Mouse (Mus musculus): ENCODE data around the gene Asic2. TPM values are rescaled to one million over a fixed set of nuclear protein-coding genes. Genes with fewer than 3 reads are reported as not detected.

Asic2 gene
- total and polyA plus RNA-seq, 2 experiments from 2014 or later, result 19.8 to 60.2 TPM

DNA sequence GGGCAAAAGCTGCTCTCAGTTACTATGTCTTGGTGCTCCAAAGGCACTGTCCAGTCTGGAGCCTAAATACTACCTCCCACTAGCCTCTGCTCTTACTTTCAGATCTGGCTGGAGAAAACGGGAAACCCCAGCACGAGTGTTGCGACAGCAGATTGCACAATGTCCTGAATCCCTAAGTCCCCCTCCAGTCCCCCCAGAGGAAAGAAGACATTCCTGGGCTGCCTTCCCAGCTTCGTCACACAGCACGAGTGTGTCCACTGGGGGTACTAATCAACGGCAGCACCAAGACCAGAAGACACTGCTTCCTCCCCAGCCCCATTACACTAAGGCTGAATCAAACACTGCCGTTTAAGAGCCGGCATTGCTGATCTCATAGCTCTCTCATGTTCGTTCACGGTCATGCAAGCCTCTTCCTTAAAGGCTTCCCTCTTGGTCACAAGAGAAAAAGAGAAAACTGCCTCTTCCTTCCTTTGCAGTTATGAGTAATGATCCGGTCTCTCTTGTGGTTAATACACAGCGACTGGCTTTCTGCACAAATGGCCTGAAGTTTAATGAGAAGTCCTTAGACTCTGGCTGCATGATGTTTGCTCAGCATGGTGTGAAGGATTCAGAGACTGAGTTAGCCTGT is 38.7 kb upstream of the Asic2 start:
- Histone ChIP-seq H3K27ac (ENCODE audit: low read depth, low read length) (no peak overlapping the region), H3K9me3 (ENCODE audit: low read length) (no peaks in the 10 kb centered on the region), H3K4me3 (ENCODE audit: low read depth, low read length) (no peak overlapping the region), H3K27me3 (ENCODE audit: insufficient read depth, low read length) (no peaks in the 10 kb centered on the region), H3K36me3 (ENCODE audit: insufficient read depth, low read length) (no peaks in the 10 kb centered on the region), H3K4me2 (ENCODE audit: low read depth, low read length, poor library complexity, severe bottlenecking) (no peak overlapping the region), H3K9ac (replicated peaks; ENCODE audit: low read length, poor library complexity, severe bottlenecking) (no peak overlapping the region), H3K4me1 (ENCODE audit: insufficient read depth, low read length) (0 out of 2 replicates have a peak, but pooled peaks cover 4% of the 10 kb centered on the region)
- DNase-seq (ENCODE audit: low spot score) (no peak), ATAC-seq (ENCODE audit: low FRiP score) (no peak)
- 48% methylated on average over 12 of the region's 12 CpGs for whole genome bisulfite sequencing
- TF ChIP-seq CTCF (IDR thresholded peaks at IDR 0.05), result no peak

- Histone ChIP-seq H3K4me2 (ENCODE audit: low read depth, low read length, poor library complexity, severe bottlenecking) (no peak overlapping the region), H3K27ac (ENCODE audit: low read depth, low read length) (no peak overlapping the region), H3K9ac (replicated peaks; ENCODE audit: low read length, poor library complexity, severe bottlenecking) (no peak overlapping the region), H3K4me1 (ENCODE audit: insufficient read depth, low read length) (0 out of 2 replicates have a peak, but pooled peaks cover 4% of the 10 kb centered on the region), H3K4me3 (ENCODE audit: low read depth, low read length) (no peak overlapping the region), H3K36me3 (ENCODE audit: insufficient read depth, low read length) (no peaks in the 10 kb centered on the region), H3K27me3 (ENCODE audit: insufficient read depth, low read length) (no peaks in the 10 kb centered on the region), H3K9me3 (ENCODE audit: low read length) (no peaks in the 10 kb centered on the region)
- ATAC-seq (ENCODE audit: low FRiP score) (no peak), DNase-seq (ENCODE audit: low spot score) (no peak)
- WGBS, result 75% methylated on average over 2 of the region's 2 CpGs
- TF ChIP-seq CTCF (IDR thresholded peaks at IDR 0.05), result no peak
Measured at GRCm38 (mm10) chr11:82004810-82005209, 36.6 kb upstream of the Asic2 start.

DNA sequence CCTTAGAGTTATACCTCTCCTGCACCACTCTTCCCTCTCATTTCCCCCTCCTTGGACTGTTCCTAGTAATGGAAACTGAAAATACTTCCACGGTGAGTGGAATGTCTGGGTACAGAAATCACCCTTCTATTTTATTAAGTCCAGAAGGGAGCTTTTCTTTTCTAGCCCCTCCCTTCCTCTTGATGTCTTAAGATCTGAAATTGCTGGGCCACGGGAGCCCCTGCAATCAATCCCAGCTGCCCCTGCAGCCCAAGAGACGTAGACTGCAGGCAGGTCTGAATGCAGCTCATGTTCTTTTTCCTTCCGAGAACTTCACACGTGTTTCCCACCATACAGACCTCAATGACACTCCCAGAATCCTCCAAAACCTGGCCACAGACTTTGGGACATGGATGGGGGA is 32.3 kb upstream of the Asic2 start:
- Histone ChIP-seq H3K36me3 (ENCODE audit: insufficient read depth, low read length) (no peaks in the 10 kb centered on the region), H3K9me3 (ENCODE audit: low read length) (no peaks in the 10 kb centered on the region), H3K27ac (ENCODE audit: low read depth, low read length) (no peak overlapping the region), H3K27me3 (ENCODE audit: insufficient read depth, low read length) (no peaks in the 10 kb centered on the region), H3K9ac (replicated peaks; ENCODE audit: low read length, poor library complexity, severe bottlenecking) (no peak overlapping the region), H3K4me2 (ENCODE audit: low read depth, low read length, poor library complexity, severe bottlenecking) (no peak overlapping the region), H3K4me3 (ENCODE audit: low read depth, low read length) (no peak overlapping the region), H3K4me1 (ENCODE audit: insufficient read depth, low read length) (no peaks in the 10 kb centered on the region)
- TF ChIP-seq CTCF (IDR thresholded peaks at IDR 0.05), result no peak
- no peak for DNase-seq (ENCODE audit: low spot score)
- ATAC-seq (ENCODE audit: low FRiP score), result no peak
- WGBS, result 65% methylated on average over 5 of the region's 5 CpGs

DNA sequence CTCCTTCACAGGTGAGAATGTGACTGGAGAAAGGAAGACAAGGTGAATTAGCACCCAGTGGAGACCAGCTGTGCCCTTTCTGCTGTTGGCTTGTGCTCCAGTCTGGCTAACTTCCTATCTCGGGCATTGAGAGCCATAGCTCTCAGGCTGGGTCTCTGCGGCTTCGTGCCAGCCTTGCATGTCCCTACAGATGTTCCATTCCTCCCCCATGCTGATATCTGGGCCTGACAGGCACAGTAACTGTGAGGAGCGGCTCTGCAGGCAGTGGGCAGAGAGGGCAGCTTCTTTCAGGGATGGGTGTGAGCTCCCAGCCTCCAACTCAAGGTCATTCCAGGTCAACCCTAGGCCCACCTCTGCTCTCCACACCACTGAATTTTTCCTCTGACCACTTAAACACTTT is 31.2 kb upstream of the Asic2 start:
- Histone ChIP-seq H3K36me3 (ENCODE audit: insufficient read depth, low read length) (no peaks in the 10 kb centered on the region), H3K27ac (ENCODE audit: low read depth, low read length) (no peak overlapping the region), H3K4me3 (ENCODE audit: low read depth, low read length) (no peak overlapping the region), H3K9me3 (ENCODE audit: low read length) (no peaks in the 10 kb centered on the region), H3K4me2 (ENCODE audit: low read depth, low read length, poor library complexity, severe bottlenecking) (no peak overlapping the region), H3K27me3 (ENCODE audit: insufficient read depth, low read length) (no peaks in the 10 kb centered on the region), H3K9ac (replicated peaks; ENCODE audit: low read length, poor library complexity, severe bottlenecking) (no peak overlapping the region), H3K4me1 (ENCODE audit: insufficient read depth, low read length) (no peaks in the 10 kb centered on the region)
- DNase-seq (ENCODE audit: low spot score) (no peak), ATAC-seq (ENCODE audit: low FRiP score) (no peak)
- TF ChIP-seq CTCF (IDR thresholded peaks at IDR 0.05), result no peak
- 80% methylated on average over 4 of the region's 4 CpGs for WGBS

DNA sequence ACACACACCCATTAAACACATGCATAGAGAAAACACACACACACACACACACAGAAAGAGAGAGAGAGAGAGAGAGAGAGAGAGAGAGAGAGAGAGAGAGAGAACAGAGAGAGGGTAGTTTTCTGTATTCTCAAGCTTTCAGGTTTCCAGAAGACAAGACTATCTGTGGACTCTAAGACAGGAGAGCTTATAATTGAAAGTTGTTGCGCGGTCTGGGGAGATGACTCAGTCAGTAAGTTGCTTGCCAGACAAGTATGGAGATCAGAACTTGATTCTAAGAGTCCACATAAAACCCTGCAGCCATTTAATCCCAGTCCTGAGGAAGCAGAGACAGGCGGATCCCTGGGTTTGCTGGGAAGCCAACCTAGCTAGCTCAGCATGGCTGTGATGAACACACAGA is 30.4 kb upstream of the Asic2 start:
- H3K36me3 ChIP-seq (ENCODE audit: insufficient read depth, low read length), result no peaks in the 10 kb centered on the region
- no peak for DNase-seq (ENCODE audit: low spot score)
- H3K9me3 ChIP-seq (ENCODE audit: low read length), result no peaks in the 10 kb centered on the region
- no peak overlapping the region for H3K4me2 ChIP-seq (ENCODE audit: low read depth, low read length, poor library complexity, severe bottlenecking)
- ATAC-seq (ENCODE audit: low FRiP score), result no peak
- H3K4me3 ChIP-seq (ENCODE audit: low read depth, low read length), result no peak overlapping the region
- no peak for TF ChIP-seq CTCF (IDR thresholded peaks at IDR 0.05)
- H3K4me1 ChIP-seq (ENCODE audit: insufficient read depth, low read length), result no peaks in the 10 kb centered on the region
- H3K9ac ChIP-seq (replicated peaks; ENCODE audit: low read length, poor library complexity, severe bottlenecking), result no peak overlapping the region
- H3K27me3 ChIP-seq (ENCODE audit: insufficient read depth, low read length), result no peaks in the 10 kb centered on the region
- WGBS, result 93% methylated on average over 3 of the region's 3 CpGs
- no peak overlapping the region for H3K27ac ChIP-seq (ENCODE audit: low read depth, low read length)

- no peak overlapping the region for H3K27ac ChIP-seq (ENCODE audit: low read depth, low read length)
- no peaks in the 10 kb centered on the region for H3K27me3 ChIP-seq (ENCODE audit: insufficient read depth, low read length)
- H3K36me3 ChIP-seq (ENCODE audit: insufficient read depth, low read length), result no peaks in the 10 kb centered on the region
- no peaks in the 10 kb centered on the region for H3K4me1 ChIP-seq (ENCODE audit: insufficient read depth, low read length)
- no peak overlapping the region for H3K4me3 ChIP-seq (ENCODE audit: low read depth, low read length)
- no peak overlapping the region for H3K4me2 ChIP-seq (ENCODE audit: low read depth, low read length, poor library complexity, severe bottlenecking)
- DNase-seq (ENCODE audit: low spot score) (no peak), ATAC-seq (ENCODE audit: low FRiP score) (no peak)
- H3K9ac ChIP-seq (replicated peaks; ENCODE audit: low read length, poor library complexity, severe bottlenecking), result no peak overlapping the region
- TF ChIP-seq CTCF (IDR thresholded peaks at IDR 0.05), result no peak
- WGBS, result 90% methylated on average over 5 of the region's 5 CpGs
- H3K9me3 ChIP-seq (ENCODE audit: low read length), result no peaks in the 10 kb centered on the region
Measured at GRCm38 (mm10) chr11:81997085-81997484, 28.8 kb upstream of the Asic2 start.

Data from midbrain, postnatal 0 days (tissue).